Mouse (Mus musculus) forebrain, embryonic 16.5 days (tissue): ENCODE results near the gene Rnf148. TPM values are rescaled to one million over a fixed set of nuclear protein-coding genes. Genes with fewer than 3 reads are reported as not detected.

Source experiments
- ATAC-seq: fragments of 200-750 bp; cut with Nextera tagmentation; 2 replicates; pipeline ENCODE4 v1.8.0; 2017; ENCODE audit warnings: mild to moderate bottlenecking, moderate library complexity
- H3K27ac ChIP-seq: fragments of 300-500 bp; sonication (generic); 2 replicates; pipeline ENCODE4 v1.5.1; 2014; ENCODE audit warnings: low read length, control low read depth
- H3K27me3 ChIP-seq: fragments of 300-500 bp; sonication (generic); replicated peaks from 2 replicates; pipeline ENCODE4 v1.6.1; 2014; ENCODE audit warnings: low read length; ENCODE audit not compliant: control insufficient read depth, insufficient read depth
- H3K36me3 ChIP-seq: fragments of 300-500 bp; sonication (generic); 2 replicates; pipeline ENCODE4 v1.6.1; 2014; ENCODE audit not compliant: control insufficient read depth, insufficient read depth
- H3K4me1 ChIP-seq: fragments of 300-500 bp; sonication (generic); replicated peaks from 2 replicates; pipeline ENCODE4 v1.6.1; 2014; ENCODE audit warnings: low read length; ENCODE audit not compliant: control insufficient read depth, insufficient read depth
- H3K4me2 ChIP-seq: fragments of 300-500 bp; sonication (generic); 2 replicates; pipeline ENCODE4 v1.6.1; 2014; ENCODE audit warnings: mild to moderate bottlenecking, low read length, control low read depth
- H3K4me3 ChIP-seq: fragments of 300-500 bp; sonication (generic); replicated peaks from 2 replicates; pipeline ENCODE4 v1.5.1; 2014; ENCODE audit warnings: mild to moderate bottlenecking, low read length, control low read depth
- H3K9ac ChIP-seq: fragments of 300-500 bp; sonication (generic); replicated peaks from 2 replicates; pipeline ENCODE4 v1.6.1; 2014; ENCODE audit warnings: low read depth, low read length, control low read depth
- H3K9me3 ChIP-seq: fragments of 300-500 bp; sonication (generic); 2 replicates; pipeline ENCODE4 v1.6.1; 2016; ENCODE audit warnings: low read length; ENCODE audit not compliant: control insufficient read depth
- WGBS: fragments of 180-500 bp; shearing (Covaris S2); extraction: QIAGEN DNeasy Blood & Tissue Kit; methylation state at CpG from one replicate; pipeline ENCODE4 v1.1.7; 2014; 5-methylcytosine and 5-hydroxymethylcytosine counted together
- polyA plus RNA-seq: library from polyadenylated mRNA; unstranded; fragments of >200 nt; fragmentation: Nextera tagmentation; extraction: Ambion mirVana; gene quantifications from 2 replicates; pipeline ENCODE4 v1.2.1, GENCODE M21; 2015

Rnf148 gene
- not detected in 2 replicates for polyA plus RNA-seq

- Histone ChIP-seq H3K27me3 (no peaks in the 10 kb centered on the region), H3K27ac (no peak within 1 kb of the TSS), H3K4me1 (no peaks in the 10 kb centered on the region), H3K4me3 (no peak within 1 kb of the TSS), H3K36me3 (no peaks in the 10 kb centered on the region), H3K9ac (no peak within 1 kb of the TSS), H3K4me2 (no peak within 1 kb of the TSS), H3K9me3 (no peaks in the 10 kb centered on the region)
- 90% methylated on average over 2 of the region's 2 CpGs for WGBS
- no peak for ATAC-seq
Observed at GRCm38 (mm10) chr6:23655036-23655435, at the start of gene Rnf148. TSS of gene Rnf148 (minus strand) at chr6:23655136.

- H3K4me2 ChIP-seq, result no peak overlapping the region
- no peak for ATAC-seq
- WGBS, result 45% methylated on average over 3 of the region's 3 CpGs
Observed at GRCm38 (mm10) chr6:23700879-23701278, 45.9 kb upstream of the Rnf148 start.

GRCm38 (mm10) chr6:23678172-23678571 is 23.2 kb upstream of the Rnf148 start:
- ATAC-seq, result no peak
- no peak overlapping the region for H3K9ac ChIP-seq
- H3K4me1 ChIP-seq, result no peaks in the 10 kb centered on the region
- no peaks in the 10 kb centered on the region for H3K9me3 ChIP-seq
- H3K36me3 ChIP-seq, result no peaks in the 10 kb centered on the region
- H3K4me2 ChIP-seq, result no peak overlapping the region
- 77% methylated on average over 1 of the region's 1 CpGs for WGBS
- H3K27ac ChIP-seq, result no peak overlapping the region
- no peak overlapping the region for H3K4me3 ChIP-seq
- H3K27me3 ChIP-seq, result no peaks in the 10 kb centered on the region

More at GRCm38 (mm10) chr6:23700879-23701278, 45.9 kb upstream of the Rnf148 start:
- Histone ChIP-seq H3K4me3 (no peak overlapping the region), H3K27me3 (no peaks in the 10 kb centered on the region), H3K4me1 (0 out of 2 replicates have a peak, but pooled peaks cover 2% of the 10 kb centered on the region), H3K27ac (no peak overlapping the region), H3K36me3 (no peaks in the 10 kb centered on the region), H3K9ac (no peak overlapping the region), H3K9me3 (no peaks in the 10 kb centered on the region)

GRCm38 (mm10) chr6:23650205-23650604 is 4.7 kb downstream of the Rnf148 start, which contains the start of gene Rnf133:
TSS of gene Rnf133 (minus strand) at chr6:23650305.
- H3K4me1 ChIP-seq, result no peaks in the 10 kb centered on the region
- ATAC-seq, result no peak
- H3K27me3 ChIP-seq, result no peaks in the 10 kb centered on the region
- no peak within 1 kb of the TSS for H3K27ac ChIP-seq
- H3K9ac ChIP-seq, result no peak within 1 kb of the TSS
- H3K36me3 ChIP-seq, result no peaks in the 10 kb centered on the region
- no peak within 1 kb of the TSS for H3K4me2 ChIP-seq
- 93% methylated on average over 2 of the region's 2 CpGs for WGBS
- H3K9me3 ChIP-seq, result no peaks in the 10 kb centered on the region
- H3K4me3 ChIP-seq, result no peak within 1 kb of the TSS

- ATAC-seq, result no peak
- no peaks in the 10 kb centered on the region for H3K27me3 ChIP-seq
- H3K4me2 ChIP-seq, result no peak overlapping the region
- WGBS, result 88% methylated on average over 8 of the region's 8 CpGs
- H3K4me3 ChIP-seq, result no peak overlapping the region
- no peaks in the 10 kb centered on the region for H3K4me1 ChIP-seq
- H3K36me3 ChIP-seq, result no peaks in the 10 kb centered on the region
- H3K27ac ChIP-seq, result no peak overlapping the region
- no peak overlapping the region for H3K9ac ChIP-seq
- H3K9me3 ChIP-seq, result no peaks in the 10 kb centered on the region
Observed at GRCm38 (mm10) chr6:23648732-23649131, 6.2 kb downstream of the Rnf148 start.

- Histone ChIP-seq H3K9ac (no peak overlapping the region), H3K9me3 (no peaks in the 10 kb centered on the region), H3K4me2 (no peak overlapping the region), H3K27ac (no peak overlapping the region), H3K4me3 (no peak overlapping the region), H3K36me3 (no peaks in the 10 kb centered on the region), H3K27me3 (no peaks in the 10 kb centered on the region), H3K4me1 (no peaks in the 10 kb centered on the region)
- 51% methylated on average over 7 of the region's 7 CpGs for WGBS
- no peak for ATAC-seq
Observed at GRCm38 (mm10) chr6:23647627-23648247, 7.2 kb downstream of the Rnf148 start.

- H3K9ac ChIP-seq, result no peak overlapping the region
- H3K4me2 ChIP-seq, result no peak overlapping the region
- ATAC-seq, result 0 out of 2 replicates have a peak, but pooled peaks have one; percentile 28
- no peaks in the 10 kb centered on the region for H3K9me3 ChIP-seq
- no peaks in the 10 kb centered on the region for H3K36me3 ChIP-seq
- no peak overlapping the region for H3K4me3 ChIP-seq
- 57% methylated on average over 3 of the region's 3 CpGs for WGBS
- no peak overlapping the region for H3K27ac ChIP-seq
- H3K27me3 ChIP-seq, result no peaks in the 10 kb centered on the region
- no peaks in the 10 kb centered on the region for H3K4me1 ChIP-seq
Observed at GRCm38 (mm10) chr6:23637081-23637480, 17.9 kb downstream of the Rnf148 start.

GRCm38 (mm10) chr6:23635208-23635607 is 19.7 kb downstream of the Rnf148 start:
- ATAC-seq, result no peak
- no peaks in the 10 kb centered on the region for H3K27me3 ChIP-seq
- no peaks in the 10 kb centered on the region for H3K36me3 ChIP-seq
- 83% methylated on average over 3 of the region's 3 CpGs for WGBS
- no peak overlapping the region for H3K9ac ChIP-seq
- H3K4me3 ChIP-seq, result no peak overlapping the region
- no peak overlapping the region for H3K27ac ChIP-seq
- no peaks in the 10 kb centered on the region for H3K4me1 ChIP-seq
- no peaks in the 10 kb centered on the region for H3K9me3 ChIP-seq
- no peak overlapping the region for H3K4me2 ChIP-seq

- Histone ChIP-seq H3K9ac (no peak overlapping the region), H3K4me2 (no peak overlapping the region), H3K9me3 (no peaks in the 10 kb centered on the region), H3K4me1 (no peaks in the 10 kb centered on the region), H3K4me3 (no peak overlapping the region), H3K36me3 (no peaks in the 10 kb centered on the region), H3K27me3 (no peaks in the 10 kb centered on the region), H3K27ac (no peak overlapping the region)
- WGBS, result 80% methylated on average over 9 of the region's 9 CpGs
- ATAC-seq, result no peak
Observed at GRCm38 (mm10) chr6:23634016-23634415, 20.9 kb downstream of the Rnf148 start.

- Histone ChIP-seq H3K27ac (no peak overlapping the region), H3K9me3 (no peaks in the 10 kb centered on the region), H3K36me3 (no peaks in the 10 kb centered on the region), H3K4me2 (no peak overlapping the region), H3K4me1 (no peaks in the 10 kb centered on the region), H3K27me3 (no peaks in the 10 kb centered on the region), H3K4me3 (no peak overlapping the region), H3K9ac (no peak overlapping the region)
- WGBS, result 4% methylated on average over 4 of the region's 4 CpGs
- no peak for ATAC-seq
Observed at GRCm38 (mm10) chr6:23630465-23630864, 24.5 kb downstream of the Rnf148 start.
